Mouse (Mus musculus): ENCODE measurements around the gene Mast3. TPM values are rescaled to one million over a fixed set of nuclear protein-coding genes. Genes with fewer than 3 reads are reported as not detected.
A peak's percentile ranks its signal among the peaks of the same experiment; 100 is the strongest.

Gene Mast3
- polyA plus RNA-seq, 1 experiment: 32.5 TPM

DNA sequence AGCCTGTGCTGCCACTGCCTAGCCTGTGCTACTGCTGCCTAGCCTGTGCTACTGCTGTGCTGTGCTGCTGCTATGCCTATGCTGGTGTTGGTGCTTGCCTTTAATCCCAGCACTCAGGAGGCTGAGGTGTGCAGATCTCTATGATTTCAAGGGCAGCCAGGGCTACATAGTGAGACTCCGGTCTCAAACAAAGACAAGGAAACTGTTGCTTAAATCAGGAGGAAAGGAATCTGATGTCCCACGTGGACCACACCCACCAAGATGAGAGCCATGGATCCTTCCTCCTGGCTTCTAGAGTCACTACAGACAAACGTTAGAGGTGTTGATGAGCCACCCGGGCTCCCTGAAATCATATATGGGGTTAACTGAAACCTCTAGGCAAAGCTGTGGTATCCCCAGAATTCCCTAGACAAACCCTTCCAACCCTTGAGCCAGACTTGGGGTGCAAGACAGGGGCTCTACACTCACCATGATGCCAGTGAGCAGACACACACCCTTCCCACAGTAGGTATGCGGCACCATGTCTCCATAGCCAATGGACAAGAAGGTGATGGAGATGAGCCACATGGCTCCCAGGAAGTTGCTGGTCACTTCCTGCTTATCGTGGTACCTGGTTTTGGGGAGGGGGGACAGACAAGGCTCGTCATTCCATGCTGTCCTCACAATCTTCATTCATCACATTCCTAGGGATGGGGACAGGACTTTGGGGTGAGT lies 45.4 kb upstream of the Mast3 start:
- Histone ChIP-seq H3K36me3 (ENCODE audit: control insufficient read depth, insufficient read depth) (no peaks in the 10 kb centered on the region), H3K79me2 (ENCODE audit: control insufficient read depth, insufficient read depth) (no peaks in the 10 kb centered on the region), H3ac (ENCODE audit: control insufficient read depth, insufficient read length, low read depth) (no peak overlapping the region), H3K4me3 (ENCODE audit: insufficient read depth, poor library complexity, severe bottlenecking) (no peak overlapping the region), H3K79me3 (ENCODE audit: low read depth) (no peaks in the 10 kb centered on the region), H3K27me3 (ENCODE audit: control insufficient read depth, insufficient read depth, insufficient read length) (no peaks in the 10 kb centered on the region)
- no peak for TF ChIP-seq USF1 (IDR thresholded peaks at IDR 0.05; ENCODE audit: low read depth)
- TF ChIP-seq FOSL1 (IDR thresholded peaks at IDR 0.05; ENCODE audit: insufficient read depth, low read length, poor library complexity, severe bottlenecking): no peak
- no peak for TF ChIP-seq MYOD1 (IDR thresholded peaks at IDR 0.05; ENCODE audit: control insufficient read depth, insufficient read length, low read depth)
- no peak for TF ChIP-seq CEBPB (IDR thresholded peaks at IDR 0.05; ENCODE audit: low read depth)
- TF ChIP-seq MAX (IDR thresholded peaks at IDR 0.05): no peak
- TF ChIP-seq MYOG (IDR thresholded peaks at IDR 0.05; ENCODE audit: control insufficient read depth, extremely low read depth, insufficient read length): no peak
- TF ChIP-seq CTCF (IDR thresholded peaks at IDR 0.05; ENCODE audit: control insufficient read depth, insufficient read depth, insufficient read length): no peak

DNA sequence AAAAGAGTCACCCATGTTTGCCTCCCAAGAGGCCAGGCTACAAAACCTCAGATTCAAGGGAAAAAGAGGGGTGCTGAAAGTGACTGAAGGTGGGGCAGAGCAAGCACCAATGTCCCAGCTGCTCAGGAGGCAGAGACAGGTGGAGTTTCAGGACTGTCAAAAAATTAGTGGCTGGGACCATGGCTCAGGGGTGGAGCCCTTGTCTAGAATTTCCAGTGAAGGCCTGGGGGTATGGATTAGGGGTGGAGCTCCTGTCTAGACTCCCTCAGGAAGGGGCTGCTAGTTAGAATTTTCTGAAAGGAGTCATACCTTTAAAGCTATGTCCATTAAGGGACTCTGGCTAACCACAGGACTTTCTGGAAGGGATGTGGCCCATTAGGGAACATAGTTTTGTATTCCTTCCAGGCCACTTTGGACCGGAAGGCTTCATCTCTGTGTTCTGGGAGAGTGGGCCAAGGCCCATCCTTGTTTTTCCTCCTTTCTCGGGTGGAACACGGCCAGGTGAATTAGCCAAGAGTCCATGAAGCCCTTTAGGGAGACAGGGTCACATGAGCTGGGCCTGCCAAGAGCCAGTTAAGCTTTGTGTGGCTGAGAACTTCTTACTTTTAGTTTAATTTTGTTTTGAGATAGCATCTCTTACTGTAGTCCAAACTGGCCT lies 44.6 kb upstream of the Mast3 start:
- no peak overlapping the region for H3ac ChIP-seq (ENCODE audit: control insufficient read depth, insufficient read length, low read depth)
- no peaks in the 10 kb centered on the region for H3K36me3 ChIP-seq (ENCODE audit: control insufficient read depth, insufficient read depth)
- no peaks in the 10 kb centered on the region for H3K79me3 ChIP-seq (ENCODE audit: low read depth)
- H3K4me3 ChIP-seq (ENCODE audit: insufficient read depth, poor library complexity, severe bottlenecking): no peak overlapping the region
- no peaks in the 10 kb centered on the region for H3K79me2 ChIP-seq (ENCODE audit: control insufficient read depth, insufficient read depth)
- no peaks in the 10 kb centered on the region for H3K27me3 ChIP-seq (ENCODE audit: control insufficient read depth, insufficient read depth, insufficient read length)
- no peak for TF ChIP-seq CEBPB (IDR thresholded peaks at IDR 0.05; ENCODE audit: low read depth)
- no peak for TF ChIP-seq MYOG (IDR thresholded peaks at IDR 0.05; ENCODE audit: control insufficient read depth, extremely low read depth, insufficient read length)
- no peak for TF ChIP-seq USF1 (IDR thresholded peaks at IDR 0.05; ENCODE audit: low read depth)
- TF ChIP-seq MAX (IDR thresholded peaks at IDR 0.05): no peak
- TF ChIP-seq CTCF (IDR thresholded peaks at IDR 0.05; ENCODE audit: control insufficient read depth, insufficient read depth, insufficient read length): no peak
- no peak for TF ChIP-seq MYOD1 (IDR thresholded peaks at IDR 0.05; ENCODE audit: control insufficient read depth, insufficient read length, low read depth)

DNA sequence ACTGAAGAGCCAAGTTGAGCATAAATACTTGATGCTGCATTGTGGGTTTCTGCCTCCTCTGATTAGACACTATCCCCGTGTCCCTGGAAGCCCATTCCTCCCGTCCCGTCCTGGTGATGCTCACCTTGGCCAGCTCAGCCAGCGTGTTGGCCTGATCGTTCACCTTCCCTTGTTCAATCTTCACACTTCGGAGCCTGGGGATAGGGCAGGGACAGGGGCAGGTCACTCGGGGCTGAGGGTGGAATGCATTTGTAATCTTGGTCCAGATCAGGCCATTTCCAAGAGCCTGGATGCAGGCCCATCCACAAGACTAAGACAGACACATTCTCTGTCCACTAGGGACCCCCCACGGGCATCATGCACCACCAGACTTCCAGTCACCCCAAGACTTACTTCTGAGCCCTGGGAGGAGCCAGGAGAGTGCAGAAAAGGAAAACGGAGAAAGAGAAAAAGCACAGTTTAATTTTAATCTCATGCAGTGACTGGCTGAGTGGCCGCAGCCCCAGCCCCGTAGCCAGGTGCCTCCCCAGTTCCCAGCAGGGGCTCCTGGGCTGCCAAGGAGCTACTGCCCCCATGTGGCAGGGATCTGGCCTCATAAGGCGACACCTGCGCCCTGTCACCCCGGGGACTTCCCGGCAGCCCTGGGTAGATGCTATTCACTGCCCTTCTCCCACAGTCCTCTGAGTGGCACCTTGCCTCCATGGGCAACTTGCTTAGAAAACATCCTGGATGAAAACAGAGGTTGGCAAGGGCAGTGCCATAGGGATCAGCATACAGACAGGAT lies 41.7 kb upstream of the Mast3 start:
- no peaks in the 10 kb centered on the region for H3K79me2 ChIP-seq (ENCODE audit: control insufficient read depth, insufficient read depth)
- TF ChIP-seq FOSL1 (IDR thresholded peaks at IDR 0.05; ENCODE audit: insufficient read depth, low read length, poor library complexity, severe bottlenecking) (no peak), MAX (IDR thresholded peaks at IDR 0.05) (no peak), MYOD1 (IDR thresholded peaks at IDR 0.05; ENCODE audit: control insufficient read depth, insufficient read length, low read depth) (no peak), CTCF (IDR thresholded peaks at IDR 0.05; ENCODE audit: control insufficient read depth, insufficient read depth, insufficient read length) (peak; percentile 8), CEBPB (IDR thresholded peaks at IDR 0.05; ENCODE audit: low read depth) (no peak), USF1 (IDR thresholded peaks at IDR 0.05; ENCODE audit: low read depth) (no peak), MYOG (IDR thresholded peaks at IDR 0.05; ENCODE audit: control insufficient read depth, extremely low read depth, insufficient read length) (no peak)
- no peaks in the 10 kb centered on the region for H3K79me3 ChIP-seq (ENCODE audit: low read depth)
- H3K4me3 ChIP-seq (ENCODE audit: insufficient read depth, poor library complexity, severe bottlenecking): no peak overlapping the region
- H3K36me3 ChIP-seq (ENCODE audit: control insufficient read depth, insufficient read depth): no peaks in the 10 kb centered on the region
- H3ac ChIP-seq (ENCODE audit: control insufficient read depth, insufficient read length, low read depth): no peak overlapping the region
- H3K27me3 ChIP-seq (ENCODE audit: control insufficient read depth, insufficient read depth, insufficient read length): peaks cover 6% of the 10 kb centered on the region

DNA sequence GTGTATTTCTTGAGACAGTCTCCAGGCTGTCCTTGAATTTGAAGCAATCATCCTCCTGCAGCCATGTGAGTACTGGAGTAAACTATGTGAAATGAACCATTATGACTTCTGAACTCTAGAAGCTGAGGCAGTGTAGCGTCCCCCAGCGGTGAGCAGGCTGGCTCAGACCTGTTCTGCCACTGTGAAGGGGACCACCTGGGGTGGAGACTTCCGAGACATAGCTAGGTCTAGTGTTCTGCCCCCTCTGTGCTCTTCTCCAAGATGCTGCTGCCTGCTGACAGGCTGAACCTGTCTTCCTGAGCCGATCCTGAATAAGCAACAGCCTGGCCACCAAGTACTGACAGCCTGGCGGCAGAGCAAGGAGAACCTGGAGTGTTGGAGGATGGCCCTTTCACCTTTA lies 40.3 kb upstream of the Mast3 start:
- H3ac ChIP-seq (ENCODE audit: control insufficient read depth, insufficient read length, low read depth): no peak overlapping the region
- H3K27me3 ChIP-seq (ENCODE audit: control insufficient read depth, insufficient read depth, insufficient read length): peaks cover 6% of the 10 kb centered on the region
- H3K36me3 ChIP-seq (ENCODE audit: control insufficient read depth, insufficient read depth): no peaks in the 10 kb centered on the region
- no peaks in the 10 kb centered on the region for H3K79me3 ChIP-seq (ENCODE audit: low read depth)
- H3K79me2 ChIP-seq (ENCODE audit: control insufficient read depth, insufficient read depth): no peaks in the 10 kb centered on the region
- H3K4me3 ChIP-seq (ENCODE audit: insufficient read depth, poor library complexity, severe bottlenecking): no peak overlapping the region
- TF ChIP-seq CEBPB (IDR thresholded peaks at IDR 0.05; ENCODE audit: low read depth): no peak
- TF ChIP-seq MAX (IDR thresholded peaks at IDR 0.05): no peak
- TF ChIP-seq MYOD1 (IDR thresholded peaks at IDR 0.05; ENCODE audit: control insufficient read depth, insufficient read length, low read depth): no peak
- no peak for TF ChIP-seq MYOG (IDR thresholded peaks at IDR 0.05; ENCODE audit: control insufficient read depth, extremely low read depth, insufficient read length)
- no peak for TF ChIP-seq USF1 (IDR thresholded peaks at IDR 0.05; ENCODE audit: low read depth)
- no peak for TF ChIP-seq FOSL1 (IDR thresholded peaks at IDR 0.05; ENCODE audit: insufficient read depth, low read length, poor library complexity, severe bottlenecking)
- no peak for TF ChIP-seq CTCF (IDR thresholded peaks at IDR 0.05; ENCODE audit: control insufficient read depth, insufficient read depth, insufficient read length)

DNA sequence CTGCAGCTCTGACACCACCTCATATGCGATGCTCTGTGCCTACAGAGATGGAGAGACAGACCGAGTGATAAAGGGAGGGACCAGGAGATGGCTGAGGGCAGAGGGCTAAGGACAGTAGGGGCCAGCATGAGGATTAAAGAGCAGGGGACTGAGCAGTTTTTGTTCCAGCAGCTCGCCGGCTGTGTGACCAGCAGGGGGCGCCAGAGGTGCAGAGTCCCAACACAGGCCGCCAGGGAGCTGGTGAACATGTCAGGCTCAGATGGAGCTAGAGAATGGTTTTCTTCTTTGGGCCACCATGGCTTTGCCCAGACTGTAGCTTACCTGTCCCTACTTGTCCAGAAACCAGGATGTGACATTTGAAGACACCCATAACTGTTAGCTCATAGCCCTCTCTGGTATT lies 39.7 kb upstream of the Mast3 start:
- H3ac ChIP-seq (ENCODE audit: control insufficient read depth, insufficient read length, low read depth): peak overlapping the region; percentile 39
- TF ChIP-seq CTCF (IDR thresholded peaks at IDR 0.05; ENCODE audit: control insufficient read depth, insufficient read depth, insufficient read length) (peak; percentile 85), MAX (IDR thresholded peaks at IDR 0.05) (no peak)

More for the DNA sequence above, 39.7 kb upstream of the Mast3 start:
- H3K4me3 ChIP-seq (ENCODE audit: insufficient read depth, poor library complexity, severe bottlenecking): no peak overlapping the region
- H3K79me2 ChIP-seq (ENCODE audit: control insufficient read depth, insufficient read depth): no peaks in the 10 kb centered on the region
- H3K79me3 ChIP-seq (ENCODE audit: low read depth): no peaks in the 10 kb centered on the region
- peaks cover 6% of the 10 kb centered on the region for H3K27me3 ChIP-seq (ENCODE audit: control insufficient read depth, insufficient read depth, insufficient read length)
- H3K36me3 ChIP-seq (ENCODE audit: control insufficient read depth, insufficient read depth): no peaks in the 10 kb centered on the region
